Mouse (Mus musculus): Measurements from ENCODE around the gene Nxph4. TPM values are rescaled to one million over a fixed set of nuclear protein-coding genes. Genes with fewer than 3 reads are reported as not detected.

The Nxph4 gene
- polyA plus RNA-seq (2015; fragmentation: Nextera tagmentation; extraction: Ambion mirVana), result 128 and 133 TPM in 2 replicates

GRCm38 (mm10) chr10:127534036-127534928 lies at the start of gene Nxph4:
TSS of gene Nxph4 (minus strand) at chr10:127534559.
- Histone ChIP-seq H3K4me1 (replicated peaks) (peaks cover 85% of the 10 kb centered on the region), H3K27me3 (peaks cover 61% of the 10 kb centered on the region), H3K27ac (replicated peaks) (peak within 1 kb of the TSS; percentile 92), H3K9ac (peak within 1 kb of the TSS; percentile 86), H3K4me2 (peak within 1 kb of the TSS; percentile 81), H3K9me3 (no peaks in the 10 kb centered on the region), H3K36me3 (peaks cover 12% of the 10 kb centered on the region), H3K4me3 (peak within 1 kb of the TSS; percentile 69)
- under 1% methylated on average over 42 of the region's 78 CpGs for WGBS
- ATAC-seq (ENCODE audit: low read depth), result peak; percentile 17; the same call in 1 of the 2 replicates

GRCm38 (mm10) chr10:127583649-127584048 lies 49.3 kb upstream of the Nxph4 start:
- H3K9me3 ChIP-seq, result no peaks in the 10 kb centered on the region
- WGBS, result 92% methylated on average over 8 of the region's 8 CpGs

GRCm38 (mm10) chr10:127581291-127581690 lies 46.9 kb upstream of the Nxph4 start:
- 89% methylated on average over 9 of the region's 9 CpGs for WGBS
- ATAC-seq (ENCODE audit: low read depth), result no peak
- Histone ChIP-seq H3K9me3 (no peaks in the 10 kb centered on the region), H3K27me3 (no peaks in the 10 kb centered on the region), H3K9ac (no peak overlapping the region), H3K36me3 (peaks cover 99% of the 10 kb centered on the region), H3K4me3 (no peak overlapping the region), H3K27ac (replicated peaks) (no peak overlapping the region), H3K4me1 (replicated peaks) (no peaks in the 10 kb centered on the region), H3K4me2 (no peak overlapping the region)

More at GRCm38 (mm10) chr10:127583649-127584048, 49.3 kb upstream of the Nxph4 start:
- H3K36me3 ChIP-seq, result peaks cover 97% of the 10 kb centered on the region
- H3K27ac ChIP-seq (replicated peaks), result no peak overlapping the region
- no peak overlapping the region for H3K9ac ChIP-seq
- no peaks in the 10 kb centered on the region for H3K4me1 ChIP-seq (replicated peaks)
- H3K4me3 ChIP-seq, result no peak overlapping the region
- no peak for ATAC-seq (ENCODE audit: low read depth)
- H3K27me3 ChIP-seq, result no peaks in the 10 kb centered on the region
- no peak overlapping the region for H3K4me2 ChIP-seq

- H3K27me3 ChIP-seq, result no peaks in the 10 kb centered on the region
- H3K27ac ChIP-seq (replicated peaks), result no peak overlapping the region
- no peak overlapping the region for H3K9ac ChIP-seq
- H3K9me3 ChIP-seq, result no peaks in the 10 kb centered on the region
- H3K36me3 ChIP-seq, result peaks cover 100% of the 10 kb centered on the region
- H3K4me1 ChIP-seq (replicated peaks), result no peaks in the 10 kb centered on the region
- H3K4me3 ChIP-seq, result no peak overlapping the region
- ATAC-seq (ENCODE audit: low read depth), result no peak
- 94% methylated on average over 15 of the region's 15 CpGs for WGBS
- H3K4me2 ChIP-seq, result no peak overlapping the region
Observed at GRCm38 (mm10) chr10:127577982-127578381, 43.6 kb upstream of the Nxph4 start.

- Histone ChIP-seq H3K4me1 (replicated peaks) (no peaks in the 10 kb centered on the region), H3K9me3 (no peaks in the 10 kb centered on the region), H3K4me3 (no peak overlapping the region), H3K9ac (no peak overlapping the region), H3K27ac (replicated peaks) (no peak overlapping the region), H3K4me2 (no peak overlapping the region), H3K36me3 (peaks cover 100% of the 10 kb centered on the region), H3K27me3 (no peaks in the 10 kb centered on the region)
- WGBS, result 91% methylated on average over 9 of the region's 9 CpGs
- no peak for ATAC-seq (ENCODE audit: low read depth)
Observed at GRCm38 (mm10) chr10:127577156-127577555, 42.8 kb upstream of the Nxph4 start.

GRCm38 (mm10) chr10:127576381-127576961 lies 42.1 kb upstream of the Nxph4 start:
- Histone ChIP-seq H3K9me3 (no peaks in the 10 kb centered on the region), H3K27me3 (no peaks in the 10 kb centered on the region), H3K4me2 (no peak overlapping the region), H3K4me1 (replicated peaks) (no peaks in the 10 kb centered on the region), H3K36me3 (peaks cover 100% of the 10 kb centered on the region), H3K4me3 (no peak overlapping the region), H3K9ac (no peak overlapping the region), H3K27ac (replicated peaks) (no peak overlapping the region)
- 69% methylated on average over 18 of the region's 18 CpGs for WGBS
- ATAC-seq (ENCODE audit: low read depth), result no peak

- Histone ChIP-seq H3K4me3 (no peak overlapping the region), H3K4me1 (replicated peaks) (no peaks in the 10 kb centered on the region), H3K9me3 (no peaks in the 10 kb centered on the region), H3K27me3 (no peaks in the 10 kb centered on the region), H3K4me2 (no peak overlapping the region), H3K36me3 (peaks cover 100% of the 10 kb centered on the region), H3K9ac (no peak overlapping the region), H3K27ac (replicated peaks) (no peak overlapping the region)
- ATAC-seq (ENCODE audit: low read depth), result no peak
- WGBS, result 91% methylated on average over 7 of the region's 7 CpGs
Observed at GRCm38 (mm10) chr10:127575741-127576140, 41.4 kb upstream of the Nxph4 start.

- no peak for ATAC-seq (ENCODE audit: low read depth)
- WGBS, result 91% methylated on average over 5 of the region's 5 CpGs
- Histone ChIP-seq H3K4me1 (replicated peaks) (no peaks in the 10 kb centered on the region), H3K36me3 (peaks cover 93% of the 10 kb centered on the region), H3K4me2 (no peak overlapping the region), H3K9ac (no peak overlapping the region), H3K9me3 (no peaks in the 10 kb centered on the region), H3K27me3 (no peaks in the 10 kb centered on the region), H3K4me3 (no peak overlapping the region), H3K27ac (replicated peaks) (no peak overlapping the region)
Observed at GRCm38 (mm10) chr10:127572281-127572680, 37.9 kb upstream of the Nxph4 start.

GRCm38 (mm10) chr10:127570937-127571641 lies 36.7 kb upstream of the Nxph4 start:
- H3K4me1 ChIP-seq (replicated peaks), result no peaks in the 10 kb centered on the region
- no peaks in the 10 kb centered on the region for H3K27me3 ChIP-seq
- 92% methylated on average over 17 of the region's 17 CpGs for whole genome bisulfite sequencing
- H3K27ac ChIP-seq (replicated peaks), result no peak overlapping the region
- H3K36me3 ChIP-seq, result peaks cover 93% of the 10 kb centered on the region
- no peaks in the 10 kb centered on the region for H3K9me3 ChIP-seq
- H3K4me2 ChIP-seq, result no peak overlapping the region
- H3K9ac ChIP-seq, result no peak overlapping the region
- no peak overlapping the region for H3K4me3 ChIP-seq
- ATAC-seq (ENCODE audit: low read depth), result no peak

- Histone ChIP-seq H3K4me1 (replicated peaks) (no peaks in the 10 kb centered on the region), H3K27ac (replicated peaks) (no peak overlapping the region), H3K9ac (no peak overlapping the region), H3K27me3 (no peaks in the 10 kb centered on the region), H3K36me3 (peaks cover 91% of the 10 kb centered on the region), H3K9me3 (no peaks in the 10 kb centered on the region), H3K4me3 (no peak overlapping the region), H3K4me2 (no peak overlapping the region)
- WGBS, result 92% methylated on average over 6 of the region's 6 CpGs
- no peak for ATAC-seq (ENCODE audit: low read depth)
Observed at GRCm38 (mm10) chr10:127570384-127570783, 36.0 kb upstream of the Nxph4 start.

- H3K4me2 ChIP-seq, result no peak overlapping the region
- no peaks in the 10 kb centered on the region for H3K9me3 ChIP-seq
- WGBS, result 50% methylated on average over 3 of the region's 3 CpGs
- H3K27me3 ChIP-seq, result no peaks in the 10 kb centered on the region
- H3K4me3 ChIP-seq, result no peak overlapping the region
- no peak overlapping the region for H3K9ac ChIP-seq
- H3K4me1 ChIP-seq (replicated peaks), result 0 out of 2 replicates have a peak, but pooled peaks cover 2% of the 10 kb centered on the region
- H3K36me3 ChIP-seq, result peaks cover 90% of the 10 kb centered on the region
- H3K27ac ChIP-seq (replicated peaks), result no peak overlapping the region
- ATAC-seq (ENCODE audit: low read depth), result no peak
Observed at GRCm38 (mm10) chr10:127569450-127569849, 35.1 kb upstream of the Nxph4 start.
